Mouse (Mus musculus): Measurements from ENCODE around the gene Camta1.

Camta1 gene

DNA sequence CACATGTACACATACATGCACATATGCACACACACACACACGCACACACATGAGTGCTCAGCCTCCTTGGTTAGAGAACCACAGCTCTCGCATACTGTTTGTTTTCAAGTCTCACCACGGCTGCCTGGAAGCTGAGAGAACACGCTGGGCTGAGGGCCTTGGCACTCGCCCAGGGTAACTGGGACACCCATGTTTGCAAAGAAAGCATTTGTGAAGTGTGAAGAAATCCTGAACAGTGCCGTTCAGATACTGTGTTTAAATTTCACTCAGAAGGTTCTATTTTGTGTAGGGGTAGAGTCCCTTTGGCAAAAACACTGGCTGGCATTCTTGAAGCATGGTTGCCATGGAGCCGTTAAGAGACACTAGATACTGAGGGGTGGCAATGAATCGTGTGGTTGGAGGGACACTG lies 682.7 kb downstream of the Camta1 start:
- in situ Hi-C loops (cut with MboI; ENCODE audit: low sequenced_read_pairs), result no loop called here

DNA sequence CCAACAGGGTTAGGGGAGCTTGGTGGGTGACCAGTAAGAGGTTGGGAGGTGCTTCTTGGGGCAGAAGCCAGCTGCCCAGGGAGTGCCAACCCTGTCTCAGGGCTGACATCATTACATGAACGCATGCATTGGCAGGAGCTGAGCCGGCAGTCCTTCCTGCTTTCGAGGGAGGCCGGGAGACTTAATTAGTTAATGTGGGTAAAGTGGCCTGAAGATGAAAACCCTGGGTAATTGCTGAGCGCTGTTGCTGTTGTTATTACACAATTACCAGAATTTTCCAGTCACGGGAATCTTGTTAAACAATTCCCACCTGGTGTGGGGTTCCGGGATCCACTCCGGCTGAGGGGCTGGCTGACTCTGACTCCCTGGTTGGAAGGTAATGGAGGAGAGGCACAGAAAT lies 689.1 kb downstream of the Camta1 start:
- in situ Hi-C loops (cut with MboI; ENCODE audit: low sequenced_read_pairs), result no loop called here

DNA sequence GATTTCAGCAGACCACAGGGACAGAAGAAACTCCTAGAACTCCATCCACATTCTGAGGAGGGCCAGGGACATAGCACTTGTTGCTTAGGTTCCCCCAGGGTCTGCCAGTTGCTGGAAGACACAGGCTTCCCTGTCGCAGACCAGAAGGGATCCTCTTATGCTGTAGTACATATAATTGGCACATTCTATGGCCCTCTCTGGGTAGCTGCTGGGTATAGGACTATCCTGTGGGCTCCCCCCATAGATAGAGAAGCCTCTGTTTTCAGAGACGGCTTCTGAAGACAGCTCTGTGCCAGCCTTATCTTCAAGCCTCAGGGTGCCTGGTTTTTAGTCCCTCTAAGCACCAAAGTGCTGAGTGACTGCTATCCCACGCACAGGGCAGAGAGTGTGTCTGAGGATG lies 690.6 kb downstream of the Camta1 start:
- in situ Hi-C loops (cut with MboI; ENCODE audit: low sequenced_read_pairs), result no loop called here

DNA sequence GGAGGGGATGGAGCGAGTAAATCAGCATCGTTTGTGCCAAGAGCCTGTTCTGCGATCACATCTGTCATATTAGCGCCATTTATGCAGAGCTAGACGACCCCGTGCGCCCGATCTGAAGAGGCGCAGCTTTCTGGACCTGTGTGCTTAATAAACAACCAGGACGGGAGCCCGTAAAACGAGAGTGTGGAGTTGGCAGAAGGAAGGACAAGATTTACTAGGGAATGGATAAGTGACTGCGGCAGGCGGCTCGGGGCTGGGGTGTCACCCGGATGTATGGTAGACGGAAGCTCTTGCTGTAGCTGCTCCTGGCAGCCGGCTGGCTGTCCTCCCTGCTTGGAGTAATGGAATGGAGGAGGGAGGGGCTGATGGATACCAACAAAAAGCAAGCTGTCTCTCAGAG lies 691.0 kb downstream of the Camta1 start:
- in situ Hi-C loops (cut with MboI; ENCODE audit: low sequenced_read_pairs), result no loop called here

DNA sequence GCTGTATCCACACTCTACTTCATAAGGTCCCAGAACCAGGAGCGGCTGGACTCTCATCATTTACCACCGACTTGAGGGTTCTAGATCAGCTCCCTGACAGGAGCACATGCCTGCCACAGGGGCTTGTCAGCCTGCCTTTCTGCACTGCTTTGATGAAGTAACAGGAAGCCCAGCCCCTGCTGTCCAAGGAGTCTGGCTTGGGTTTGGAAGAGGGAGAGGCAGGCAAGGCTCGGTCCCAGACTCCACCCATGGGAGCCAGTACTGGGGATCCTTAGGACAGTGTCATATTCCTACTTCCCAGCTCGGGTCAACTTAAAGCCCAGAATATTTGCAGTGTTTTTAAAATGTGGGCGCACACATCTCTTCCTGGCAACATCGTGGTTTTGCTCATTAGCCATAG lies 694.7 kb downstream of the Camta1 start:
- in situ Hi-C loops (cut with MboI; ENCODE audit: low sequenced_read_pairs), result no loop called here

DNA sequence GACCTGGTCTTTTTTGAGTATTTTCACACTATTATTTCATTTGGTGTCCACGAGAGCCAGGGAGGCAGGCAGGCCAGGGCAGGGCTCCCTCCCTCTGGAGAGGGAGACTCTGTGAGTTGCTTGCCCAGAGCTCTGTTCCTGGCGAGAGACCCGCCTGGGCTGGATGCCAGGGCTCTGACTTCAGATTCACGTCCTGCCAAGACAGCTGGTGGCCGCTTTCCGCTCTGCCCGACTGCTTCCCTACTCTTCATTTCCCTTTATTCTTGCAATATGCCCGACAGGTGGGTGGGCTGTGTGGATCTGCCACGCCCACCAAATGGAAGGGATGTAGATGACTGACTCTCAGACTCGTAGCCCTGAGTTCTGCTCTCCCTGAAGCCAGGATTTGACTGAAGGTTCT lies 696.1 kb downstream of the Camta1 start:
- in situ Hi-C loops (cut with MboI; ENCODE audit: low sequenced_read_pairs), result no loop called here

DNA sequence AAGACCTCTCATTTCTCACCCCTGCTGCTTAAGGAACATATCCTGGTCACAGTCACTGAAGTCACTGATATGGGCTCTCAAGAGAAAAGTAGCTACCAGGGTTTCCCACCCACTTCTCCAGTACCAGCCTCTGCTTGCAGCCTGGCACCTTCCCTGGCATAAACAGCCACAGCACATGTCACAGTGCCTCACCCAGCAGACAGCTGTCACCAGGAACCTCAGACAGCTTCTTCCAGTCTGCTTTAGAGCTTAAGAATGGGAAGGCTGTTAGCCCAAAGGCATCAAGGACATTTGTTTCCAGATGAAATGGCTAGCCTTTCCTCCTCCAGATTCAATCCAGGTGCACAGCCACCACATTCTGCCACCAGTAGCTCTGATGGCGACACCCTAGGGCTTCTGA lies 697.4 kb downstream of the Camta1 start:
- in situ Hi-C loops (cut with MboI; ENCODE audit: low sequenced_read_pairs), result no loop called here

DNA sequence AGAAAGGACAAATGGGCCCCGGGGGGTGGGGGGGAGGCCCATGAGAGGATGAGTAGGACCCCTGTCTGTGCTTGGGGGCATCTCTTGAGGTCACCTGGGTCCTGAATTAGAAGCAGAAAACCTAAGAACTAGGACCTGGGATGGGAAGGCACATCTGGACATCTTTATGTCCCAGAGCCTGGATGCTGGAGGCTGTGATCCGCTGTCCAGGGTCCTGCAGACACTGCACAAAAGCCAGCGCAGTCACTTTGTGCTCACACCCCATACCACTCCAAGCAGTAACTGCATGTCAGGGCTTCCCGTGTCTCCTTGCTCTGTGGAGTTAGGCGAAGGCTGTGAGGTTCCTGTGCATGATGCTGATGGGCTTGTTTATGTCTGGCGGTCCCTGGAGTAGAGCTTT lies 699.8 kb downstream of the Camta1 start:
- in situ Hi-C loops (cut with MboI; ENCODE audit: low sequenced_read_pairs), result no loop called here

DNA sequence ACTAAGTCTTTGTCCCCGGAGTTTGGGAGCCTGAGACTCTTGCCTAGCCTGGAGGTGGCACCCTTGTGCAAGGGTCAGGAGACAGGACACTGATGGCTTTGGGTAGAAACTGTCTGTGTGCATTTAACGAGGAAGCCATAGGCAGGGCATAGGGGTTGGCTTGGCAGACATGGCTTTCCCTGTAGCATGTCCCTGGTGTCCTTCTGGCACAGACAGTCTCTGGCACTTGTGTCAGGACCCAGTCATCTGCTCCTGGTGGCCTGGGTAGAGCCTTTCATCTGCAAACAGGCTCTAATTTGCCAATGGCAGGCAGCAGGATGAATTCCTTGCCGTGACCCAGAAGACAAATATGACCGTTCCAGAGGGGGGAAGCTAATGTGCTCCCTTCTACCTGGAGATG lies 700.7 kb downstream of the Camta1 start:
- in situ Hi-C loops (cut with MboI; ENCODE audit: low sequenced_read_pairs), result no loop called here

DNA sequence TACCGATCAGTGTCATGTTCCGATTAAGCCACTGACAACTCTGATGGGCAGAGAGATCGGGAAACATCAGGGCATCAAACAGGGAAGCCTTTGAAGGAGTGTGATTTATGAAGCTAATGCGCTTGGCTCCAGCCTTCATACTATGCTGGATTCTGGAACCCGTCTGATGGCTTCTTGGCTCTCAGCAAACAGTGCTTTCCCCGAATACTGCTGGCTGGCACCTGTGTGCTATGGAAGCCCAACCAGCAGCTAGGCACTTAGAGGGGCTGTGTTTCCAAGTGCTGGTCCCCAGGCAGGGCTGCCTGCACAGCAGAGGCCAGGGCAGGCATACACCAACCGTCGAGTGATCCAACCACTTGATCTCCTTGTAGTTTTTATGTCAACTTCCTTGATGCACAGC lies 701.2 kb downstream of the Camta1 start:
- in situ Hi-C loops (cut with MboI; ENCODE audit: low sequenced_read_pairs), result no loop called here

DNA sequence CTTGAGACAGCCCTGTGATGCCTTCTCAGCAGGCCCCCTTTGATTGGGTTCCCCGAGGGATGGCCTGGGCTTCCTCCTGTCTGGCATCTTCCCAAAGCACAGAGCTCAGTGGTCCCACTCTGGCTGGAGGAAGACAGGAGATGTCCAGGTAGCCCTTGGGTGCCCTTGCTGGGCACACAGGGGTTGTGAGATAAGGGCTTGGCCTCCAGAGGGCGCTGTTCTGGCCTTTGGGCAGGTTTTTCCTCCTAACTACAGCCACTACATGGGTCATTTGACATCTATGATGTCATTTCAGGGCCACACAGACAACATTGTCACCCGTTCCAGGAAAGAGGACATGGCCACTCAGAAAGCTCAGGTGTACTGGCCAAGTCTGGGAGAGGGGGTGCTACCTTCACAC lies 703.4 kb downstream of the Camta1 start:
- in situ Hi-C loops (cut with MboI; ENCODE audit: low sequenced_read_pairs), result no loop called here

DNA sequence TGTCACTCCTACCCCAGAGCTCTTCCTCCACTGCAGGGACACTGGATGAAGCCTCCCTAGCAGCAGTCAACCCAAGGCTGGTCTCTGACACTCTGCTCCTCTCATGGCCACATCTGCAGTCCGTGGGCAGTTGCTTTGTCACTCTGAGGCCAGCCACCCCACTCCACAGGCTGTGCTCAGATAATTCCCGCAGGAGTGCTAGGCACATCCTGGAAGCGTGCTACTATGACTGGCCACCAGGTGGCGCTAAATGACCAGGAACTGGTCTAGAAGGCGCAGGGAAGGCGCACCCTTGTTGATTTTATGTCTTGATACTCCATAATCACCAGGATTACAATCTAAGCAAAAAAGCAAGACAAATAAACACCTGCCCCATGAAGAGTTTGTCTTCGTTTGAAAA lies 704.8 kb downstream of the Camta1 start:
- in situ Hi-C loops (cut with MboI; ENCODE audit: low sequenced_read_pairs), result no loop called here

DNA sequence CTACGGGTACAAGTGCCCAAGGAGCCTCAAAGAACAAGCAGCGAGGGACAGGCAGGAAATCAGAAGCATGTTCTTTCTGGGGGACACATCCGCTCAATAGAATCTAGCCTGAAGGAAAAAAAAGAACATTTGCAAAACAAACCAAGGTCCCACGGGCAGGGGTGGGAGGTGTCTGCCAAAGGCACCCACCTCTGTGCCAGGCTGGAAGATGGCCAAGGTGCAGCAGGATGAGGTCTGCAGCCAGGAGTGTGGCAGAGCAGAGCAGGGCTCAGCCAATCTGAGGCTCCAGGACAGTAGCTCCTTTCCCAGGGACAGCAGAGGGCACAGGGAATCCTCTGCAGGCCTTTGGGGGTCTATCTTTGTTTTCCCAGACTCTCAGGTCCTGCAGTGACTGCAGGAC lies 706.1 kb downstream of the Camta1 start:
- in situ Hi-C loops (cut with MboI; ENCODE audit: low sequenced_read_pairs), result no loop called here

DNA sequence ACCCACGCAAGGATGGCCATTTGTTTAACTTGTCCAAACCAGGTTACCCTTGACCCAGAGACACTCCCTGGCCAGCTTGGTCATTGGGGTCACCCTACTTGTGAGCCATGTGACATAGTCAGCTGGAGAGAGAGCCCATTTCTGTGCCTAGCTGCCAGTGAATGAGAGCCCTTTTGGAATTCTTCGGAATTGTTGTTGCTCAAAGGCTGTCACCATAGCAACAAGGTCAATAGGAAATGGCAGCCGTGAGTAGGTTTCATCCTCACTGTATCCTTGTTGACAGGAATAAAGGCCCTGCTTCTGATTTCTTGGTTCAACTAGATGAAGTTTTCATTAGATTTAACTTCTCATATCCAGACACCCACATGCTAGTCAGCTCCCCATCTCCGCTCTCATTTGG lies 707.4 kb downstream of the Camta1 start:
- in situ Hi-C loops (cut with MboI; ENCODE audit: low sequenced_read_pairs), result no loop called here

DNA sequence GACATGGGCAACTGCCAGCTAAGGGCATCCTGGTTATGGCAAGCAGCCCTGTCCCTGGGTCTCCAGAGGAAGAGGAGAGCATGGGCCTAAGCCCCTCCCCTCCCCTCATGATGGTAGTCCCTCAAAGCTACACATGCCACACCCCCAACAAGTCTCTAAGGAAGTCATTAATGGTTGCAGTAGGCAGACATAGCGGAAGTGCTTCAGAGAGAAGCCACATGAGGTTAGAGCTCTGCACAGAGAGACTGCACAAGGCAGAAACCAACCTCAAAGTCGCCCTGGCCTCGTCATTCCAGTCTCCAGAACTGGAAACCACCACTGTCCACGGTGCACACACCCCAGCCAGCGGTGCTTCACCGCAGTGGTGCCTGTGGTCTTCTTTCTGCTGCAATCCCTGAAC lies 709.7 kb downstream of the Camta1 start:
- in situ Hi-C loops (cut with MboI; ENCODE audit: low sequenced_read_pairs), result no loop called here

DNA sequence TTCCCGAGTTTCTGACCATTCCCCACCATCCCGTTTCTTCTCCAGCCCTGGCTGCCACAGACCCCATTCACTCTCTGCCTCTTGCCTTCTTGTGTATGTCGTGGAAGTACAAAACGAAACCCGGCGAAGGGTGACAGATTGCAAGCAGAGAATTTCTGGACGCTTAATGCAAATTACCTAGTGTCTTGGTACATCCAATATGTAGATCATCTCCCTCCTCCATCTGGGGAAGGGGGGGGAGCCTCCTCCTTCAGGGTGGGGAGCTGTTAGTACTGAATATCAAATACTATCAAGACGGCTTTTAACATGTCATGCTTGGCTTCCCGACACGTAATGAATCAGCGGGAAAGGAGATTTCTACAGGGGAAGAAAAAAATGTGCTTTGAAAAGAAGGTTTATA lies 710.8 kb downstream of the Camta1 start:
- in situ Hi-C loops (cut with MboI; ENCODE audit: low sequenced_read_pairs), result no loop called here

DNA sequence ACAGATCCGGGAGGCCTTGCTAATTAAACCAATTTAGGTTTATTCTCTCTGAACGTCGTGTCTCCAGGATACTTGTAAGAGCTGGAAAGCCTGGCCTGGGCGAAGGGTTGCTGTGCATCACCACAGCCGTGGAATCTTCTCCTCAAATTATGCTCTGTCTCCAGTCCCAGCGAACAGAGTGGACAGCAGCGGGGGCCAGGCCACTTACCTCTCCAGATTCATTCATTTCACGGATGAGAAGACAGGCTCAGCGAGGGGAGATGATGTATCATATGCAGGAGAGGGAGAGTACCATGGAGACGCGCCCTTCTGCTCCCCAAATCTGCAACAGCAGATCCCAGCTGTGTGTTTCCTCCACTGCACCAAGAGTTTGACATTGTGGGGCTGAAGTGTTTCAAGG lies 711.6 kb downstream of the Camta1 start:
- in situ Hi-C loops (cut with MboI; ENCODE audit: low sequenced_read_pairs), result no loop called here

DNA sequence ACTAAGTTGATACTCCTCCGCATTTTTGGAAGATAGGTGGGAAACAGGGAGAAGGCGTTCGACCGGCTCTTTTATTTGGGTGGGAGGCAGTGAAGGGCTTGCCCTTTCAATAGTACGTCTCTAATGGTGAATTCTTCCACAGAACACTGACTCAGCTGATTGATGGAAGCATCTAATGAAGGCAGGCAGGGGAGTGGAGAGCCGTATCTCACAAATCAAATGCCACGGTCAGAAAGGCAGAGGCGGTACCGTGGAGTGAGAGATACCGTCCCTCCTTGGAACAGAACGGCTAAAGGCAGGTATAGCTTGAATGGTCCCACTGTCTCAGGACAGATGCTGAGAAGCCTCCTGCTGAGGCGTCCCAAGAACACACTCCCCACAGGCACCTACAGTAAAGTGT lies 714.1 kb downstream of the Camta1 start:
- in situ Hi-C loops (cut with MboI; ENCODE audit: low sequenced_read_pairs), result no loop called here

DNA sequence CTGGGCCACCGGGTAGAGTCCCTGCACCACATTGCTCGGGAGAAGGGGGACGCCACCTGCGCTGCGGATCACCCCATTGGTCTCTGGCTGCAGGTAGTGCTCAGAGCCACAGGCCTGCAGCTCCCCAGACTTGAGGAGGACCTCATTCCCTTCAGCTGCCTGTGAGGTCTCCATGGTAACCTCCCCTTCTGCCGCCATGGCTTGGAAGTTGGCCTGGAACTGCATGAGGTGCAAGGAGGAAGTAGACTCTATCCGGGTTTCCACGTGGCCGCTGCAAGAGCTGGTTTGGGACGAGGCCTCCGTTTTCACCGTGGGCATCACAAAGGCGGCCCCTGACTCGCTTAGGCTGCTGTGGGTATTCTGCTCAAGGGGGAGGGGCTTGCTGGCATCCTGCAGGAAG lies 717.6 kb downstream of the Camta1 start:
- in situ Hi-C loops (cut with MboI; ENCODE audit: low sequenced_read_pairs), result no loop called here

DNA sequence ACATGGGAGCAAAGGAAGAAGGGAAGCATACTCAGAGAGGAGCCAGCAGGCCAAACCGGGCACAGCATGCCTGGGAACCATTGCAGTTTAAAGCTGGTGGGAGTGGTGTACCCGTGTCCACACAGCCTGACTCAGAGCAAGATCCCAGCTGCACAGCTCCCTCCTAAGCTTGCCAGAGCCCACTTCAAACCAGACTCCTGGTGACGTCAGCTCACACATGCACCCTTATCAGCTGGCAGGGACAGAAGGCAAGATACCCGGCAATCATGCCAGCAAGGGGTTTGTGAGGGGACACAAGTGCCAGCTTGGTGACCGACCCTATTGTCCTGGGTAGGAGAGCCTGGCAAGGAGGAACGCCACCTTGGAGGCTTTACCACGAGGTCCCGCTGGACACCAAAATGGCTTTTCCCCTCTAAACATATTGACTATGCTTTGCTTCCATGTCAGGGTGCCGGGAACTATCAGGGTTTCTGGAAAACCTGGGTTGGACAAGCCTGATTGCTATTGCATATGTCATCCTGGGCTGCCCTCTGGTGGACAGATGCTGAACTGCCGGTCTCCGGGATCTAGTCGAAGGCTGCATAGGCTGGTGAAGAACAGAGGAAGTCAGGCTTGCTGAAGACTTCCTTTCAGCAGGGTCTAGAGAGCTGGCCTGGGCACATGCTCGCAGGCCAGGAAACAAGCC lies 720.3 kb downstream of the Camta1 start:
- in situ Hi-C loops (cut with MboI; ENCODE audit: low sequenced_read_pairs), result no loop called here

DNA sequence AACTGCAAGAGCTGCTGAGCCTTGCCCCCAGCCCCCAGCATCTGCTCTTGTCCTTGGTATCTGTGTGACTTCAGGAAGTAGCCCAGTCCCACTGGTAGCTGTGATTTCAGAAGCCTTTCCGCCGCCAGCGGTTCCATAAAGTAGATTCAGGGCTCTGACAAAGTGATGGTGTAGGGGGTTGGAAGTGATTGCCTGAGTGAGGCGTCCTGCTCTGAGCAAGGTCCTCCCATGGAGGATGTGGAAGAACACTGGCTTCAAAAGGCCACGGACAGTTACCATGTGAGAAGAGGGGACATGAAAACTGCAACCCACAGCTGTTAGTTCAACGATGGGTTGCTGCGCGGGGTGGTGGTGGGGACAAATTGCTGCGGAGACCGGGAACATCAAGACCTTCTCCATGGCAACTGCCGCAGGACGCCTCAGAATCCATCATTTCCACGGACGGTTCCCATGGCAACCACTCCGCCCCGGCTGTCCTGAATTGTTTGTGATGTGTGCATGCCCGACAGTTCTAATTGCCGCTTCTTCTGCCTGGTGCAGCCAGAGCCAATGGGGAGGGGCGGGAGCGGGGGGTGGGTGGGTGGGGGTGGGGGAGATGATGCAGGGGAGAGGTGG lies 721.2 kb downstream of the Camta1 start:
- in situ Hi-C loops (cut with MboI; ENCODE audit: low sequenced_read_pairs), result no loop called here

DNA sequence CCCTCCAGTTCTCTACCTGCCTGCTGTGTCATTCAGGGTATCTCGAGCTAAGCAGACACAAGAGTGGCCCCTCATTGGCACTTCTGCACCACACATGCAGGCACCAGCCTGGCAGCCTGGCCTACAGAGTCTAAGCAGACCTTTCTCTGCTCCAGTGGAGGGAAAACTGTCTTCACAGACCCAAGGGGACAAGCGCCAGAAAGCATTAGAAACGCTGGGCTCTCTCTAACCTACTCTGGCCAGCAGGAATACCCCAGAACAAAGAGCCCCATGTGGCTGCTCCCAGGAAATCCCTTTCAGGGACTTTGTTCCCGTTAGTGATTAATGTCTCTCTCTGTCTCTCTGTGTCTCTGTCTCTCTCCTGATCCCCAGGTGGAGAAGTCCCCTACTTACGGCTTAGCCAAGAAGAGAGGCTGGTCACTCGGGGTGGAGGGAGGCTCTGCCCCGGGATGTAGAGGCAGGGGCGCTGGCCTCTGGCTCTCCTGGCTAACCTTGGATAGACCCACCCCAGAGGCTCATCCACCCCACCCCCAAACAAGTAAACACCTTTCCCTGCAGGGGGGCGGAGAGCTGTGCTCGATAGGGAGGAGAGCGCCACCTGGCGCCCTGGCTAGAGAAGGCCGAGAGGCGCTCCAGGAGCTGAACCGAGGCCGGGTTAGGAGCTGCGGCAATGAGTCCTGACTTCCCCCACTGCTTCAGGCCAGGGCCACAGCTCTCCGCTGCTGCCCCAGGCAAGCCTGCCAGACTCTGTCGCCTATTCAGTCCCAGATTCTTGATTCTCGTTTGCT lies 722.4 kb downstream of the Camta1 start:
- in situ Hi-C loops (cut with MboI; ENCODE audit: low sequenced_read_pairs), result no loop called here
